Mouse (Mus musculus) limb, embryonic 15.5 days (tissue): ENCODE measurements at regions not wholly inside any gene's neighbourhood (a gene's known extent, or its start where the extent isn't known, plus 50 kb on each side); places are given as distances from the start of the nearest gene placed in this dataset.

ENCODE experiments used
- ATAC-seq: fragments of 200-750 bp; cut with Nextera tagmentation; 2 replicates; pipeline ENCODE4 v1.8.0; 2017; ENCODE audit warnings: low read depth, moderate TSS enrichment; ENCODE audit not compliant: insufficient number of reproducible peaks, low FRiP score, low TSS enrichment
- H3K27ac ChIP-seq: fragments of 300-500 bp; sonication (generic); 2 replicates; pipeline ENCODE4 v1.5.1; 2015; ENCODE audit warnings: moderate library complexity, mild to moderate bottlenecking, inconsistent platforms
- H3K27me3 ChIP-seq: fragments of 300-500 bp; sonication (generic); 2 replicates; pipeline ENCODE4 v1.6.1; 2015; ENCODE audit warnings: inconsistent platforms
- H3K36me3 ChIP-seq: fragments of 300-500 bp; sonication (generic); 2 replicates; pipeline ENCODE4 v1.6.1; 2015; ENCODE audit warnings: inconsistent platforms
- H3K4me1 ChIP-seq: fragments of 300-500 bp; sonication (generic); 2 replicates; pipeline ENCODE4 v1.6.1; 2015; ENCODE audit warnings: inconsistent platforms
- H3K4me2 ChIP-seq: fragments of 300-500 bp; sonication (generic); 2 replicates; pipeline ENCODE4 v1.6.1; 2015; ENCODE audit warnings: mild to moderate bottlenecking, inconsistent platforms
- H3K4me3 ChIP-seq: fragments of 300-500 bp; sonication (generic); 2 replicates; pipeline ENCODE4 v1.5.1; 2015; ENCODE audit warnings: mild to moderate bottlenecking, inconsistent platforms
- H3K9ac ChIP-seq: fragments of 300-500 bp; sonication (generic); 2 replicates; pipeline ENCODE4 v1.6.1; 2015; ENCODE audit warnings: inconsistent platforms
- H3K9me3 ChIP-seq: fragments of 300-500 bp; sonication (generic); 2 replicates; pipeline ENCODE4 v1.6.1; 2016; ENCODE audit warnings: inconsistent platforms
- WGBS: fragments of 180-500 bp; shearing (Covaris S2); methylation state at CpG from one replicate; pipeline ENCODE4 v1.1.7; 2015; 5-methylcytosine and 5-hydroxymethylcytosine counted together

GRCm38 (mm10) chr4:75713960-75714359, 435.9 kb upstream of the Dmac1 start:
- no peaks in the 10 kb centered on the region for H3K9me3 ChIP-seq
- H3K27me3 ChIP-seq = no peaks in the 10 kb centered on the region
- H3K4me3 ChIP-seq = no peak overlapping the region
- no peak for ATAC-seq
- H3K4me2 ChIP-seq = no peak overlapping the region
- H3K9ac ChIP-seq = no peak overlapping the region
- no peak overlapping the region for H3K27ac ChIP-seq
- no peaks in the 10 kb centered on the region for H3K36me3 ChIP-seq
- 86% methylated on average over 1 of the region's 1 CpGs for WGBS
- H3K4me1 ChIP-seq = no peaks in the 10 kb centered on the region

- H3K27me3 ChIP-seq = no peaks in the 10 kb centered on the region
- 60% methylated on average over 3 of the region's 3 CpGs for WGBS
- H3K36me3 ChIP-seq = no peaks in the 10 kb centered on the region
- H3K27ac ChIP-seq = no peak overlapping the region
- ATAC-seq = no peak
- no peaks in the 10 kb centered on the region for H3K4me1 ChIP-seq
- no peak overlapping the region for H3K4me3 ChIP-seq
- H3K9me3 ChIP-seq = no peaks in the 10 kb centered on the region
- no peak overlapping the region for H3K4me2 ChIP-seq
- no peak overlapping the region for H3K9ac ChIP-seq
These were observed 422.8 kb upstream of the Dmac1 start for GRCm38 (mm10) chr4:75700780-75701378.

- H3K4me1 ChIP-seq = no peaks in the 10 kb centered on the region
- H3K4me3 ChIP-seq = no peak overlapping the region
- no peak overlapping the region for H3K9ac ChIP-seq
- H3K27ac ChIP-seq = no peak overlapping the region
- H3K27me3 ChIP-seq = no peaks in the 10 kb centered on the region
- no peak overlapping the region for H3K4me2 ChIP-seq
- H3K36me3 ChIP-seq = no peaks in the 10 kb centered on the region
- no peaks in the 10 kb centered on the region for H3K9me3 ChIP-seq
- 55% methylated on average over 3 of the region's 3 CpGs for WGBS
- no peak for ATAC-seq
These were observed 398.6 kb upstream of the Dmac1 start for GRCm38 (mm10) chr4:75676590-75677174.

- no peak overlapping the region for H3K4me2 ChIP-seq
- no peak for ATAC-seq
- H3K27ac ChIP-seq = no peak overlapping the region
- no peak overlapping the region for H3K9ac ChIP-seq
- H3K27me3 ChIP-seq = no peaks in the 10 kb centered on the region
- H3K4me3 ChIP-seq = no peak overlapping the region
- H3K9me3 ChIP-seq = no peaks in the 10 kb centered on the region
- no peaks in the 10 kb centered on the region for H3K36me3 ChIP-seq
- H3K4me1 ChIP-seq = no peaks in the 10 kb centered on the region
These were observed 362.9 kb upstream of the Dmac1 start for GRCm38 (mm10) chr4:75641046-75641445.

GRCm38 (mm10) chr4:75636627-75637026, 358.5 kb upstream of the Dmac1 start:
- H3K36me3 ChIP-seq = no peaks in the 10 kb centered on the region
- no peak for ATAC-seq
- H3K9ac ChIP-seq = no peak overlapping the region
- H3K4me2 ChIP-seq = no peak overlapping the region
- 26% methylated on average over 1 of the region's 1 CpGs for WGBS
- H3K9me3 ChIP-seq = no peaks in the 10 kb centered on the region
- no peaks in the 10 kb centered on the region for H3K27me3 ChIP-seq
- no peak overlapping the region for H3K4me3 ChIP-seq
- no peak overlapping the region for H3K27ac ChIP-seq
- H3K4me1 ChIP-seq = no peaks in the 10 kb centered on the region

GRCm38 (mm10) chr4:75589901-75590300, 311.8 kb upstream of the Dmac1 start:
- no peaks in the 10 kb centered on the region for H3K4me1 ChIP-seq
- no peaks in the 10 kb centered on the region for H3K9me3 ChIP-seq
- H3K36me3 ChIP-seq = no peaks in the 10 kb centered on the region
- no peaks in the 10 kb centered on the region for H3K27me3 ChIP-seq
- H3K4me2 ChIP-seq = no peak overlapping the region
- no peak overlapping the region for H3K9ac ChIP-seq
- WGBS = 69% methylated on average over 3 of the region's 3 CpGs
- no peak overlapping the region for H3K4me3 ChIP-seq
- ATAC-seq = no peak
- no peak overlapping the region for H3K27ac ChIP-seq

GRCm38 (mm10) chr4:75588095-75588875, 310.2 kb upstream of the Dmac1 start:
- no peaks in the 10 kb centered on the region for H3K27me3 ChIP-seq
- no peaks in the 10 kb centered on the region for H3K36me3 ChIP-seq
- H3K27ac ChIP-seq = no peak overlapping the region
- no peak overlapping the region for H3K9ac ChIP-seq
- no peak overlapping the region for H3K4me3 ChIP-seq
- no peak overlapping the region for H3K4me2 ChIP-seq
- H3K9me3 ChIP-seq = no peaks in the 10 kb centered on the region
- H3K4me1 ChIP-seq = no peaks in the 10 kb centered on the region
- 71% methylated on average over 6 of the region's 6 CpGs for WGBS
- ATAC-seq = no peak

- WGBS = 63% methylated on average over 1 of the region's 1 CpGs
- Histone ChIP-seq H3K4me1 (no peaks in the 10 kb centered on the region), H3K9me3 (no peaks in the 10 kb centered on the region), H3K4me3 (no peak overlapping the region), H3K27ac (no peak overlapping the region), H3K27me3 (no peaks in the 10 kb centered on the region), H3K36me3 (no peaks in the 10 kb centered on the region), H3K4me2 (no peak overlapping the region), H3K9ac (no peak overlapping the region)
- ATAC-seq = no peak
These were observed 301.8 kb upstream of the Dmac1 start for GRCm38 (mm10) chr4:75579865-75580264.

GRCm38 (mm10) chr4:75572603-75573002, 294.5 kb upstream of the Dmac1 start:
- no peak overlapping the region for H3K27ac ChIP-seq
- no peak overlapping the region for H3K4me3 ChIP-seq
- no peaks in the 10 kb centered on the region for H3K27me3 ChIP-seq
- no peaks in the 10 kb centered on the region for H3K9me3 ChIP-seq
- no peak for ATAC-seq
- no peaks in the 10 kb centered on the region for H3K4me1 ChIP-seq
- no peaks in the 10 kb centered on the region for H3K36me3 ChIP-seq
- H3K9ac ChIP-seq = no peak overlapping the region
- H3K4me2 ChIP-seq = no peak overlapping the region

- WGBS = 80% methylated on average over 2 of the region's 2 CpGs
- no peak overlapping the region for H3K9ac ChIP-seq
- H3K27ac ChIP-seq = no peak overlapping the region
- H3K36me3 ChIP-seq = no peaks in the 10 kb centered on the region
- H3K9me3 ChIP-seq = no peaks in the 10 kb centered on the region
- H3K27me3 ChIP-seq = no peaks in the 10 kb centered on the region
- no peak overlapping the region for H3K4me3 ChIP-seq
- no peak overlapping the region for H3K4me2 ChIP-seq
- no peaks in the 10 kb centered on the region for H3K4me1 ChIP-seq
- no peak for ATAC-seq
These were observed 289.5 kb upstream of the Dmac1 start for GRCm38 (mm10) chr4:75567630-75568029.

GRCm38 (mm10) chr4:75562480-75562879, 284.4 kb upstream of the Dmac1 start:
- Histone ChIP-seq H3K4me1 (0 out of 2 replicates have a peak, but pooled peaks cover 3% of the 10 kb centered on the region), H3K4me2 (no peak overlapping the region), H3K9me3 (no peaks in the 10 kb centered on the region), H3K4me3 (no peak overlapping the region), H3K27ac (no peak overlapping the region), H3K9ac (no peak overlapping the region), H3K36me3 (no peaks in the 10 kb centered on the region), H3K27me3 (no peaks in the 10 kb centered on the region)
- WGBS = 25% methylated on average over 4 of the region's 4 CpGs
- ATAC-seq = no peak

- WGBS = 57% methylated on average over 1 of the region's 1 CpGs
- ATAC-seq = no peak
These were observed 283.7 kb upstream of the Dmac1 start for GRCm38 (mm10) chr4:75561792-75562191.

More at GRCm38 (mm10) chr4:75561792-75562191, 283.7 kb upstream of the Dmac1 start:
- Histone ChIP-seq H3K36me3 (no peaks in the 10 kb centered on the region), H3K9ac (no peak overlapping the region), H3K27ac (no peak overlapping the region), H3K27me3 (no peaks in the 10 kb centered on the region), H3K4me2 (no peak overlapping the region), H3K4me1 (0 out of 2 replicates have a peak, but pooled peaks cover 3% of the 10 kb centered on the region), H3K9me3 (no peaks in the 10 kb centered on the region), H3K4me3 (no peak overlapping the region)
